Mouse (Mus musculus): ENCODE measurements around the gene Mtx1. TPM values are rescaled to one million over a fixed set of nuclear protein-coding genes. Genes with fewer than 3 reads are reported as not detected.
"Not testable (repeated sequence)": the region's sequence is repeated elsewhere in the genome, so short reads cannot be mapped to it uniquely, and the experiment has no call there.

Gene Mtx1
- total RNA-seq, 2 experiments from 2014 or later: 45.3 to 57.8 TPM

- peak; percentile 51 for ATAC-seq (ENCODE audit: poor library complexity, severe bottlenecking)
Observed at GRCm38 (mm10) chr3:89243609-89244008, 16.7 kb upstream of the Mtx1 start.

GRCm38 (mm10) chr3:89242331-89242895 lies 15.5 kb upstream of the Mtx1 start:
- ATAC-seq (ENCODE audit: poor library complexity, severe bottlenecking): peak; percentile 54

- ATAC-seq (ENCODE audit: poor library complexity, severe bottlenecking): no peak
Observed at GRCm38 (mm10) chr3:89238494-89238893, 11.6 kb upstream of the Mtx1 start.

- ATAC-seq (ENCODE audit: poor library complexity, severe bottlenecking): no peak
Observed at GRCm38 (mm10) chr3:89237682-89238081, 10.8 kb upstream of the Mtx1 start.

GRCm38 (mm10) chr3:89236516-89236915 lies 9.6 kb upstream of the Mtx1 start:
- no peak for ATAC-seq (ENCODE audit: poor library complexity, severe bottlenecking)

GRCm38 (mm10) chr3:89233562-89234110 lies 6.7 kb upstream of the Mtx1 start:
- peak; percentile 78 for ATAC-seq (ENCODE audit: poor library complexity, severe bottlenecking)

GRCm38 (mm10) chr3:89232614-89233013 lies 5.7 kb upstream of the Mtx1 start:
- ATAC-seq (ENCODE audit: poor library complexity, severe bottlenecking): no peak

- ATAC-seq (ENCODE audit: poor library complexity, severe bottlenecking): no peak
Observed at GRCm38 (mm10) chr3:89231772-89232275, 4.9 kb upstream of the Mtx1 start.

- ATAC-seq (ENCODE audit: poor library complexity, severe bottlenecking): no peak
Observed at GRCm38 (mm10) chr3:89231345-89231744, 4.5 kb upstream of the Mtx1 start.

- ATAC-seq (ENCODE audit: poor library complexity, severe bottlenecking): no peak
Observed at GRCm38 (mm10) chr3:89230561-89230960, 3.7 kb upstream of the Mtx1 start.

GRCm38 (mm10) chr3:89229276-89229675 lies 2.4 kb upstream of the Mtx1 start:
- no peak for ATAC-seq (ENCODE audit: poor library complexity, severe bottlenecking)

- no peak for ATAC-seq (ENCODE audit: poor library complexity, severe bottlenecking)
Observed at GRCm38 (mm10) chr3:89228836-89229235, 1.9 kb upstream of the Mtx1 start, which contains the start of gene Muc1. Gene Muc1 (plus strand): TSS chr3:89229057.

GRCm38 (mm10) chr3:89228180-89228549 lies 1.3 kb upstream of the Mtx1 start:
- peak; percentile 95 for ATAC-seq (ENCODE audit: poor library complexity, severe bottlenecking)

GRCm38 (mm10) chr3:89227307-89228179 lies 655 bp upstream of the Mtx1 start:
- peak; percentile 22; the same call in 1 of the 2 replicates for ATAC-seq (ENCODE audit: poor library complexity, severe bottlenecking)

- no peak for ATAC-seq (ENCODE audit: poor library complexity, severe bottlenecking)
Observed at GRCm38 (mm10) chr3:89226361-89226760, 527 bp downstream of the Mtx1 start.

GRCm38 (mm10) chr3:89225918-89226317 lies 970 bp downstream of the Mtx1 start:
- ATAC-seq (ENCODE audit: poor library complexity, severe bottlenecking): no peak

GRCm38 (mm10) chr3:89225321-89225815 lies 1.5 kb downstream of the Mtx1 start:
- ATAC-seq (ENCODE audit: poor library complexity, severe bottlenecking): no peak

- ATAC-seq (ENCODE audit: poor library complexity, severe bottlenecking): no peak
Observed at GRCm38 (mm10) chr3:89224796-89225195, 2.1 kb downstream of the Mtx1 start.

GRCm38 (mm10) chr3:89221167-89221566 lies 5.7 kb downstream of the Mtx1 start:
- no peak for ATAC-seq (ENCODE audit: poor library complexity, severe bottlenecking)

- ATAC-seq (ENCODE audit: poor library complexity, severe bottlenecking): no peak
Observed at GRCm38 (mm10) chr3:89219546-89219945, 7.3 kb downstream of the Mtx1 start.

- no peak for ATAC-seq (ENCODE audit: poor library complexity, severe bottlenecking)
Observed at GRCm38 (mm10) chr3:89218271-89218670, 8.6 kb downstream of the Mtx1 start.

GRCm38 (mm10) chr3:89216407-89216806 lies 10.5 kb downstream of the Mtx1 start:
- not testable (repeated sequence) for ATAC-seq (ENCODE audit: poor library complexity, severe bottlenecking)

Data from megakaryocyte, adult 5-6 weeks (primary cell).